8 mouse cellular contexts compared by ENCODE assay signal in genomic region chr3:152193635-152194097, GRCm38 (mm10). TPM values are rescaled to one million over a fixed set of nuclear protein-coding genes. Genes with fewer than 3 reads are reported as not detected.
DNase-seq lines count a peak whose midpoint lies in the region; ATAC-seq lines count a peak whose summit lies in the region.

No protein-coding gene starts in this region.

- H3K27me3 ChIP-seq in forebrain, embryonic 10.5 days (ENCODE audit: poor library complexity, severe bottlenecking), result no peaks in the 10 kb centered on the region
- no peaks in the 10 kb centered on the region for H3K27me3 ChIP-seq in heart, embryonic 16.5 days (ENCODE audit: control insufficient read depth, insufficient read depth, low read length)
- no peaks in the 10 kb centered on the region for H3K27me3 ChIP-seq in liver, embryonic 15.5 days
- H3K27me3 ChIP-seq in neural tube, embryonic 12.5 days (replicated peaks), result no peaks in the 10 kb centered on the region

- peak; percentile 97 for ATAC-seq in CD4-positive, CD25-positive, alpha-beta regulatory T cell, adult 4 months
- peak; percentile 97 for ATAC-seq in heart, embryonic 16.5 days (replicated peaks; ENCODE audit: extremely low read depth, insufficient read depth, low FRiP score)
- ATAC-seq in liver, embryonic 15.5 days (ENCODE audit: insufficient read depth), result peak; percentile 89
- ATAC-seq in neural tube, embryonic 12.5 days (ENCODE audit: low FRiP score, low read depth), result peak; percentile 96

- peak overlapping the region; percentile 61 for H3K27ac ChIP-seq in forebrain, embryonic 10.5 days
- H3K27ac ChIP-seq in heart, embryonic 16.5 days (ENCODE audit: low read length), result peak overlapping the region; percentile 88
- peak overlapping the region; percentile 98 for H3K27ac ChIP-seq in liver, embryonic 15.5 days (replicated peaks)
- H3K27ac ChIP-seq in neural tube, embryonic 12.5 days, result peak overlapping the region; percentile 33; the same call in 1 of the 2 replicates

- H3K4me3 ChIP-seq in forebrain, embryonic 10.5 days, result peak overlapping the region; percentile 47
- H3K4me3 ChIP-seq in heart, embryonic 16.5 days (ENCODE audit: low read length), result peak overlapping the region; percentile 59
- H3K4me3 ChIP-seq in liver, embryonic 15.5 days (replicated peaks), result peak overlapping the region; percentile 66
- peak overlapping the region; percentile 38 for H3K4me3 ChIP-seq in neural tube, embryonic 12.5 days

- peak; percentile 88 for DNase-seq in c-Kit-negative CD71-positive TER-119-positive erythroid progenitor cells, embryonic 14.5 days (ENCODE audit: low read depth, low spot score)
- peak; percentile 76 for DNase-seq in forebrain, embryonic 10.5 days (ENCODE audit: extremely low spot score, low spot score)
- peak; percentile 85 to 95 for DNase-seq in kidney, postnatal 36 days
- DNase-seq in telencephalon, adult 2 months (ENCODE audit: low read depth, low spot score), result peak; percentile 95

- peaks cover 21% of the 10 kb centered on the region for H3K4me1 ChIP-seq in forebrain, embryonic 10.5 days
- peaks cover 19% of the 10 kb centered on the region for H3K4me1 ChIP-seq in heart, embryonic 16.5 days (ENCODE audit: control insufficient read depth, insufficient read depth, low read length)
- H3K4me1 ChIP-seq in liver, embryonic 15.5 days (replicated peaks), result peaks cover 37% of the 10 kb centered on the region
- H3K4me1 ChIP-seq in neural tube, embryonic 12.5 days, result peaks cover 8% of the 10 kb centered on the region; the same call in 1 of the 2 replicates

- H3K9me3 ChIP-seq in forebrain, embryonic 10.5 days, result no peaks in the 10 kb centered on the region
- H3K9me3 ChIP-seq in heart, embryonic 16.5 days (replicated peaks; ENCODE audit: control insufficient read depth, low read length), result no peaks in the 10 kb centered on the region
- no peaks in the 10 kb centered on the region for H3K9me3 ChIP-seq in liver, embryonic 15.5 days (replicated peaks)
- H3K9me3 ChIP-seq in neural tube, embryonic 12.5 days, result no peaks in the 10 kb centered on the region

- 2% methylated on average over 17 of the region's 17 CpGs for WGBS in forebrain, embryonic 10.5 days
- WGBS in heart, embryonic 16.5 days, result under 1% methylated on average over 17 of the region's 17 CpGs
- WGBS in liver, embryonic 15.5 days (ENCODE audit: insufficient replicate concordance), result 0% methylated on average over 17 of the region's 17 CpGs
- 2% methylated on average over 17 of the region's 17 CpGs for WGBS in neural tube, embryonic 12.5 days

- peak overlapping the region; percentile 87 for H3K9ac ChIP-seq in heart, embryonic 16.5 days (ENCODE audit: low read length)
- peak overlapping the region; percentile 77 for H3K9ac ChIP-seq in liver, embryonic 15.5 days
- peak overlapping the region; percentile 54 for H3K9ac ChIP-seq in neural tube, embryonic 12.5 days

- H3K36me3 ChIP-seq in forebrain, embryonic 10.5 days (replicated peaks), result no peaks in the 10 kb centered on the region
- no peaks in the 10 kb centered on the region for H3K36me3 ChIP-seq in heart, embryonic 16.5 days (ENCODE audit: control insufficient read depth, insufficient read depth)
- H3K36me3 ChIP-seq in liver, embryonic 15.5 days (replicated peaks), result 0 out of 2 replicates have a peak, but pooled peaks cover 1% of the 10 kb centered on the region
- H3K36me3 ChIP-seq in neural tube, embryonic 12.5 days, result no peaks in the 10 kb centered on the region

- H3K4me2 ChIP-seq in heart, embryonic 16.5 days (ENCODE audit: low read depth, low read length), result peak overlapping the region; percentile 58
- H3K4me2 ChIP-seq in liver, embryonic 15.5 days, result peak overlapping the region; percentile 69
- H3K4me2 ChIP-seq in neural tube, embryonic 12.5 days (replicated peaks), result peak overlapping the region; percentile 62

RNA-seq across cellular contexts. Expression of gene Dnajb4, which starts 16.4 kb away (rescaled TPM):
- 1 to 10 TPM; 8.1 to 10.0 TPM for polyA plus RNA-seq in CD4-positive, CD25-positive, alpha-beta regulatory T cell, adult 4 months (2017; shearing (Covaris generic))
- 16.2 and 18.8 TPM in 2 replicates for polyA plus RNA-seq in forebrain, embryonic 10.5 days (2016; fragmentation: Nextera tagmentation; extraction: Ambion mirVana)
- polyA plus RNA-seq in heart, embryonic 16.5 days (2015; fragmentation: Nextera tagmentation; extraction: Ambion mirVana), result 49.1 and 57.7 TPM in 2 replicates
- polyA plus RNA-seq in liver, embryonic 15.5 days (2015; fragmentation: Nextera tagmentation; extraction: Ambion mirVana), result 35.3 and 36.8 TPM in 2 replicates
- 30.3 and 31.5 TPM in 2 replicates for polyA plus RNA-seq in neural tube, embryonic 12.5 days (2016; fragmentation: Nextera tagmentation; extraction: Ambion mirVana)

RNA-seq across cellular contexts. Expression of gene Fubp1, which starts 16.6 kb away (rescaled TPM):
- polyA plus RNA-seq in CD4-positive, CD25-positive, alpha-beta regulatory T cell, adult 4 months (2017; shearing (Covaris generic)), result 100 to 1,000 TPM; 256 to 262 TPM
- 444 and 478 TPM in 2 replicates for polyA plus RNA-seq in forebrain, embryonic 10.5 days (2016; fragmentation: Nextera tagmentation; extraction: Ambion mirVana)
- polyA plus RNA-seq in heart, embryonic 16.5 days (2015; fragmentation: Nextera tagmentation; extraction: Ambion mirVana), result 116 and 124 TPM in 2 replicates
- polyA plus RNA-seq in liver, embryonic 15.5 days (2015; fragmentation: Nextera tagmentation; extraction: Ambion mirVana), result 55.1 and 57.1 TPM in 2 replicates
- polyA plus RNA-seq in neural tube, embryonic 12.5 days (2016; fragmentation: Nextera tagmentation; extraction: Ambion mirVana), result 337 and 352 TPM in 2 replicates

RNA-seq across cellular contexts. Expression of gene Gipc2, which starts 27.6 kb away (rescaled TPM):
- not detected for polyA plus RNA-seq in CD4-positive, CD25-positive, alpha-beta regulatory T cell, adult 4 months (2017; shearing (Covaris generic))
- polyA plus RNA-seq in forebrain, embryonic 10.5 days (2016; fragmentation: Nextera tagmentation; extraction: Ambion mirVana), result 1.9 and 3.5 TPM in 2 replicates
- polyA plus RNA-seq in heart, embryonic 16.5 days (2015; fragmentation: Nextera tagmentation; extraction: Ambion mirVana), result 5.7 and 6.4 TPM in 2 replicates
- polyA plus RNA-seq in liver, embryonic 15.5 days (2015; fragmentation: Nextera tagmentation; extraction: Ambion mirVana), result 19.3 and 20.0 TPM in 2 replicates
- 2.3 and 2.7 TPM in 2 replicates for polyA plus RNA-seq in neural tube, embryonic 12.5 days (2016; fragmentation: Nextera tagmentation; extraction: Ambion mirVana)

Comparison
In these comparisons a context has a peak if more than half of its experiments do, and no peak if none do; other contexts are left out.
1. Peak in every context shown above with its lines: DNase-seq, ATAC-seq, H3K4me3 ChIP-seq and H3K27ac ChIP-seq.
2. H3K27ac ChIP-seq: peak in every context shown above with its lines; median percentile 98 in liver, embryonic 15.5 days; 88 in heart, embryonic 16.5 days; 61 in forebrain, embryonic 10.5 days; 33 in neural tube, embryonic 12.5 days.